Mouse (Mus musculus): ENCODE data around the gene Spindoc.

GRCm38 (mm10) chr19:7349993-7350392 lies 32.8 kb downstream of the Spindoc start:
- no peak for TF ChIP-seq POLR2A (IDR thresholded peaks at IDR 0.05; ENCODE audit: control insufficient read depth in 1 of 2, insufficient read depth in 1 of 2, low read depth in 1 of 2, low read length in 2 of 2, poor library complexity in 1 of 2)
- no peak for TF ChIP-seq MAFK (IDR thresholded peaks at IDR 0.05; ENCODE audit: borderline replicate concordance, low read depth, low read length)
- TF ChIP-seq CTCF (IDR thresholded peaks at IDR 0.05 in 2 of 3, conservative IDR thresholded peaks at IDR 0.05 in 1 of 3; ENCODE audit: control insufficient read depth in 1 of 3, insufficient read depth in 1 of 3, low read depth in 2 of 3, low read length in 3 of 3, poor library complexity in 1 of 3, severe bottlenecking in 1 of 3), result no peak
- no peak for TF ChIP-seq ETS1 (IDR thresholded peaks at IDR 0.05; ENCODE audit: low read depth, low read length)
- TF ChIP-seq E2F4 (IDR thresholded peaks at IDR 0.05; ENCODE audit: borderline replicate concordance, low read depth, low read length), result no peak
- TF ChIP-seq POLR2AphosphoS5 (IDR thresholded peaks at IDR 0.05; ENCODE audit: borderline replicate concordance, low read depth, low read length), result no peak
- no peak for TF ChIP-seq GATA1 (IDR thresholded peaks at IDR 0.05; ENCODE audit: low read depth, low read length)
- TF ChIP-seq ZC3H11A (IDR thresholded peaks at IDR 0.05; ENCODE audit: low read depth, low read length), result no peak
- no peak for TF ChIP-seq SMC3 (IDR thresholded peaks at IDR 0.05; ENCODE audit: low read depth, low read length)
